In genomic region chr17:68037011-68037410, GRCm38 (mm10) we compare ENCODE assay signal across 19 mouse cellular contexts.
"Had no signal": no experiment of that assay in that cellular context is flagged by ENCODE, and none has a peak within 500 bp of the region (broad histone marks: within the 10 kb centered on the region; RNA-seq: fewer than 3 reads in every experiment).

No protein-coding gene starts in this region.

- H3K36me3 ChIP-seq: kidney, embryonic 15.5 days; liver, embryonic 13.5 days; midbrain, embryonic 12.5 days; neural tube, embryonic 13.5 days; stomach, embryonic 15.5 days had no signal

- DNase-seq: kidney, adult 11 months; kidney, adult 8-10 months; kidney, postnatal 10 days; kidney, postnatal 36 days; layer of hippocampus, postnatal 36 days; liver, embryonic 13.5 days; lung, adult 2 months; lung, postnatal 14 days; lung, postnatal 4 days; retina, postnatal 1 day; right cerebral cortex, postnatal 25 days; spleen, adult 18-20 months; thymus, postnatal 25 days had no signal

- H3K4me2 ChIP-seq: kidney, embryonic 15.5 days; liver, embryonic 13.5 days; midbrain, embryonic 12.5 days; neural tube, embryonic 13.5 days; stomach, embryonic 15.5 days had no signal

- H3K27me3 ChIP-seq: kidney, embryonic 15.5 days; liver, embryonic 13.5 days; midbrain, embryonic 12.5 days; neural tube, embryonic 13.5 days; stomach, embryonic 15.5 days had no signal

- H3K9me3 ChIP-seq: kidney, embryonic 15.5 days; liver, embryonic 13.5 days; midbrain, embryonic 12.5 days; neural tube, embryonic 13.5 days; stomach, embryonic 15.5 days had no signal

- H3K27ac ChIP-seq: kidney, embryonic 15.5 days; left cerebral cortex, adult 2 months; liver, embryonic 13.5 days; midbrain, embryonic 12.5 days; neural tube, embryonic 13.5 days; stomach, embryonic 15.5 days had no signal

- H3K4me1 ChIP-seq: kidney, embryonic 15.5 days; liver, embryonic 13.5 days; midbrain, embryonic 12.5 days; neural tube, embryonic 13.5 days; stomach, embryonic 15.5 days had no signal

- H3K9ac ChIP-seq: kidney, embryonic 15.5 days; liver, embryonic 13.5 days; midbrain, embryonic 12.5 days; neural tube, embryonic 13.5 days; stomach, embryonic 15.5 days had no signal

- ATAC-seq: midbrain, embryonic 16.5 days had no signal

- H3K4me3 ChIP-seq: kidney, embryonic 15.5 days; left cerebral cortex, adult 2 months; liver, embryonic 13.5 days; midbrain, embryonic 12.5 days; neural tube, embryonic 13.5 days; stomach, embryonic 15.5 days had no signal
